Mouse (Mus musculus): ENCODE measurements at regions not wholly inside any gene's neighbourhood (a gene's known extent, or its start where the extent isn't known, plus 50 kb on each side); places are given as distances from the start of the nearest gene placed in this dataset.
"Not testable (repeated sequence)": the region's sequence is repeated elsewhere in the genome, so short reads cannot be mapped to it uniquely, and the experiment has no call there.

GRCm38 (mm10) chr16:54970356-54970755 is 327.4 kb downstream of the Zpld1 start:
- DNase-seq (ENCODE audit: low spot score in 2 of 2), result peak; percentile 25 to 33
- H3K27ac ChIP-seq, result 0 out of 2 replicates have a peak overlapping the region, but pooled peaks have one; percentile 32
- TF ChIP-seq CTCF (conservative IDR thresholded peaks at IDR 0.05), result 0 out of 2 replicates have a peak, but pooled peaks have one; percentile 2
- H3K4me3 ChIP-seq, result no peak overlapping the region

- TF ChIP-seq CTCF (conservative IDR thresholded peaks at IDR 0.05), result no peak
- DNase-seq (ENCODE audit: low spot score in 2 of 2), result peak; percentile 12
- Histone ChIP-seq H3K27ac (peak overlapping the region; percentile 84), H3K4me3 (peak overlapping the region; percentile 41)
Measured at GRCm38 (mm10) chr16:54943808-54944315, 353.9 kb downstream of the Zpld1 start.

- no peak for TF ChIP-seq CTCF (conservative IDR thresholded peaks at IDR 0.05)
- DNase-seq (ENCODE audit: low spot score in 2 of 2), result peak in 1 of 2 experiments; percentile 13
- H3K4me3 ChIP-seq, result no peak overlapping the region
- peak overlapping the region; percentile 36; the same call in 1 of the 2 replicates for H3K27ac ChIP-seq
Measured at GRCm38 (mm10) chr16:54928259-54928658, 369.5 kb downstream of the Zpld1 start.

GRCm38 (mm10) chr16:54902911-54903310 is 394.9 kb downstream of the Zpld1 start:
- TF ChIP-seq CTCF (conservative IDR thresholded peaks at IDR 0.05), result no peak
- H3K4me3 ChIP-seq, result no peak overlapping the region
- DNase-seq (ENCODE audit: low spot score in 2 of 2), result no peak
- no peak overlapping the region for H3K27ac ChIP-seq

- DNase-seq (ENCODE audit: low spot score in 2 of 2), result no peak
Measured at GRCm38 (mm10) chr16:54901461-54901860, 396.3 kb downstream of the Zpld1 start.

GRCm38 (mm10) chr16:54894661-54895060 is 403.1 kb downstream of the Zpld1 start:
- Histone ChIP-seq H3K27ac (no peak overlapping the region), H3K4me3 (no peak overlapping the region)
- no peak for DNase-seq (ENCODE audit: low spot score in 2 of 2)
- TF ChIP-seq CTCF (conservative IDR thresholded peaks at IDR 0.05), result no peak

More at GRCm38 (mm10) chr16:54901461-54901860, 396.3 kb downstream of the Zpld1 start:
- Histone ChIP-seq H3K27ac (no peak overlapping the region), H3K4me3 (no peak overlapping the region)
- no peak for TF ChIP-seq CTCF (conservative IDR thresholded peaks at IDR 0.05)

GRCm38 (mm10) chr16:54857369-54857768 is 440.4 kb downstream of the Zpld1 start:
- DNase-seq (ENCODE audit: low spot score in 2 of 2), result no peak
- Histone ChIP-seq H3K4me3 (no peak overlapping the region), H3K27ac (no peak overlapping the region)
- no peak for TF ChIP-seq CTCF (conservative IDR thresholded peaks at IDR 0.05)

- H3K27ac ChIP-seq; DNase-seq (ENCODE audit: low spot score in 2 of 2); H3K4me3 ChIP-seq: not testable (repeated sequence)
Measured at GRCm38 (mm10) chr16:54842996-54843395, 454.8 kb downstream of the Zpld1 start.

Data from layer of hippocampus, adult 2 months (tissue).